Mouse (Mus musculus) lung, embryonic 15.5 days (tissue): Measurements from ENCODE around the gene Dock7. TPM values are rescaled to one million over a fixed set of nuclear protein-coding genes. Genes with fewer than 3 reads are reported as not detected.

ENCODE experiments used
- ATAC-seq: fragments of 200-750 bp; cut with Nextera tagmentation; 2 replicates; pipeline ENCODE4 v1.8.0; 2017; ENCODE audit warnings: moderate number of reproducible peaks, borderline replicate concordance; ENCODE audit not compliant: low FRiP score, low TSS enrichment; ENCODE audit errors: extremely low read depth
- H3K27ac ChIP-seq: fragments of 300-500 bp; sonication (generic); 2 replicates; pipeline ENCODE4 v1.5.1; 2015; ENCODE audit warnings: moderate library complexity, mild to moderate bottlenecking, inconsistent platforms
- H3K27me3 ChIP-seq: fragments of 300-500 bp; sonication (generic); 2 replicates; pipeline ENCODE4 v1.6.1; 2015; ENCODE audit warnings: inconsistent platforms
- H3K36me3 ChIP-seq: fragments of 300-500 bp; sonication (generic); 2 replicates; pipeline ENCODE4 v1.6.1; 2015; ENCODE audit warnings: inconsistent platforms
- H3K4me1 ChIP-seq: fragments of 300-500 bp; sonication (generic); 2 replicates; pipeline ENCODE4 v1.6.1; 2015; ENCODE audit warnings: inconsistent platforms
- H3K4me2 ChIP-seq: fragments of 300-500 bp; sonication (generic); 2 replicates; pipeline ENCODE4 v1.6.1; 2015; ENCODE audit warnings: inconsistent platforms, mild to moderate bottlenecking, moderate library complexity
- H3K4me3 ChIP-seq: fragments of 300-500 bp; sonication (generic); 2 replicates; pipeline ENCODE4 v1.5.1; 2015; ENCODE audit warnings: mild to moderate bottlenecking, inconsistent platforms
- H3K9ac ChIP-seq: fragments of 300-500 bp; sonication (generic); 2 replicates; pipeline ENCODE4 v1.6.1; 2015; ENCODE audit warnings: inconsistent platforms
- H3K9me3 ChIP-seq: fragments of 300-500 bp; sonication (generic); 2 replicates; pipeline ENCODE4 v1.6.1; 2016; ENCODE audit warnings: inconsistent platforms
- WGBS: fragments of 180-500 bp; shearing (Covaris S2); methylation state at CpG from one replicate; pipeline ENCODE4 v1.1.7; 2015; 5-methylcytosine and 5-hydroxymethylcytosine counted together
- polyA plus RNA-seq: library from polyadenylated mRNA; unstranded; fragments of >200 nt; fragmentation: Nextera tagmentation; extraction: Ambion mirVana; gene quantifications from 2 replicates; pipeline ENCODE4 v1.2.1, GENCODE M21; 2015

Dock7 gene
- polyA plus RNA-seq, 1 experiment from 2014 or later: 50.4 TPM

GRCm38 (mm10) chr4:99068806-99069205, 51.9 kb downstream of the Dock7 start:
- Histone ChIP-seq H3K9me3 (no peaks in the 10 kb centered on the region), H3K4me2 (no peak overlapping the region), H3K4me1 (no peaks in the 10 kb centered on the region), H3K27me3 (no peaks in the 10 kb centered on the region), H3K36me3 (peaks cover 44% of the 10 kb centered on the region), H3K4me3 (no peak overlapping the region), H3K27ac (no peak overlapping the region), H3K9ac (no peak overlapping the region)
- WGBS: 79% methylated on average over 6 of the region's 6 CpGs
- ATAC-seq: no peak

GRCm38 (mm10) chr4:99064524-99064923, 56.2 kb downstream of the Dock7 start:
- no peaks in the 10 kb centered on the region for H3K9me3 ChIP-seq
- ATAC-seq: no peak

GRCm38 (mm10) chr4:99048581-99048980, 72.1 kb downstream of the Dock7 start:
- WGBS: 72% methylated on average over 2 of the region's 2 CpGs
- Histone ChIP-seq H3K4me3 (no peak overlapping the region), H3K36me3 (peaks cover 13% of the 10 kb centered on the region), H3K4me2 (no peak overlapping the region), H3K27ac (no peak overlapping the region), H3K9ac (no peak overlapping the region), H3K4me1 (no peaks in the 10 kb centered on the region), H3K27me3 (no peaks in the 10 kb centered on the region), H3K9me3 (no peaks in the 10 kb centered on the region)
- no peak for ATAC-seq

More at GRCm38 (mm10) chr4:99064524-99064923, 56.2 kb downstream of the Dock7 start:
- no peak overlapping the region for H3K4me2 ChIP-seq
- no peak overlapping the region for H3K9ac ChIP-seq
- H3K4me3 ChIP-seq: no peak overlapping the region
- no peaks in the 10 kb centered on the region for H3K27me3 ChIP-seq
- WGBS: 57% methylated on average over 5 of the region's 5 CpGs
- no peak overlapping the region for H3K27ac ChIP-seq
- peaks cover 19% of the 10 kb centered on the region for H3K36me3 ChIP-seq
- no peaks in the 10 kb centered on the region for H3K4me1 ChIP-seq

DNA sequence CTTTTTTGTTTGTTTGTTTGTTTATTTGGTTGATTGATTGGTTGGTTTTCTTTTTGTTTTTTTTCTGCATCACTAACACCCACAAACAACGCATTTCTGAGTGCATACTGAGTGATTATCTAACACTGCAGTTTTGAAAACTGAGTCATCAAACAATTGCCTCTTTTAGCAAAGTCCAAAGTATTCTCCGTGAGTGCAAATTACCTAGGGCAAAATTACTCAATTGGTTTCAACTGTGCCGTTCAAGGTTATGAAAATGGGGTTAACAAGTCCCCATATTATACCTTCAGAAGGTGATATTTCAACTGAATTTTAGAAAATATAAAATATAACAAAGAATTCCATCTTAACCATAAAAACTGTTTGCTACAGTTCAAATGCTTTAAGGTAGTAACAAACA, 74.2 kb downstream of the Dock7 start:
- Histone ChIP-seq H3K27me3 (no peaks in the 10 kb centered on the region), H3K4me1 (no peaks in the 10 kb centered on the region), H3K4me2 (no peak overlapping the region), H3K4me3 (no peak overlapping the region), H3K27ac (no peak overlapping the region), H3K36me3 (peaks cover 30% of the 10 kb centered on the region), H3K9me3 (no peaks in the 10 kb centered on the region), H3K9ac (no peak overlapping the region)
- 84% methylated on average over 3 of the region's 3 CpGs for WGBS
- ATAC-seq: no peak

- no peaks in the 10 kb centered on the region for H3K27me3 ChIP-seq
- no peaks in the 10 kb centered on the region for H3K9me3 ChIP-seq
- 62% methylated on average over 3 of the region's 3 CpGs for WGBS
- H3K4me3 ChIP-seq: no peak overlapping the region
- no peak overlapping the region for H3K9ac ChIP-seq
- no peak for ATAC-seq
- H3K4me2 ChIP-seq: no peak overlapping the region
- no peaks in the 10 kb centered on the region for H3K4me1 ChIP-seq
- H3K27ac ChIP-seq: no peak overlapping the region
- peaks cover 35% of the 10 kb centered on the region for H3K36me3 ChIP-seq
These were observed 75.9 kb downstream of the Dock7 start for GRCm38 (mm10) chr4:99044854-99045253.

GRCm38 (mm10) chr4:99032921-99033320, 87.8 kb downstream of the Dock7 start:
- Histone ChIP-seq H3K36me3 (no peaks in the 10 kb centered on the region), H3K4me1 (no peaks in the 10 kb centered on the region), H3K9me3 (no peaks in the 10 kb centered on the region), H3K27ac (no peak overlapping the region), H3K4me2 (no peak overlapping the region), H3K9ac (no peak overlapping the region), H3K4me3 (no peak overlapping the region), H3K27me3 (no peaks in the 10 kb centered on the region)
- WGBS: 61% methylated on average over 4 of the region's 4 CpGs
- ATAC-seq: no peak

DNA sequence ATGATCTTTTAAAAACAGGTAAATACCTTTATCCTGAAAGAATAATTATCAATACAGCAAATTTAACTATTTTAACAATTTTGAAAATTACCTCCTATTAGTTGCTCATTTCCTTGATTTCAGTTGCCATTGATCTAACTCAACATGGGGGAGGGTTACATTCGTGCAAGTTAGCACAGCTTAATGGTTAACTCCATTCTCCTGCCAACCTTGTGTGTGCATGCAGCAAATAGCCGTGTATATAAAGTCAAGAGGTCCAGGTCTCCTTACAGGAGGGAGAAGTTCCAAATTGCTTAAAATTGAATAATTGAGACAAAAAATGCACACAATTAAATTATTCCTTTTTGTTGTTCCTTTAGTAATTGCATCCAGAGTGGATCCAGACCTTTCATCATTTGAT, 90.0 kb downstream of the Dock7 start, which contains the start of gene Angptl3:
Gene Angptl3 (plus strand): TSS at position 269 of the 400 bp plus-strand sequence.
- Histone ChIP-seq H3K9me3 (no peaks in the 10 kb centered on the region), H3K36me3 (no peaks in the 10 kb centered on the region), H3K4me1 (no peaks in the 10 kb centered on the region), H3K27me3 (no peaks in the 10 kb centered on the region), H3K4me2 (no peak within 1 kb of the TSS), H3K4me3 (no peak within 1 kb of the TSS), H3K27ac (no peak within 1 kb of the TSS), H3K9ac (no peak within 1 kb of the TSS)
- no peak for ATAC-seq
- WGBS: 62% methylated on average over 2 of the region's 2 CpGs

GRCm38 (mm10) chr4:99028377-99028776, 92.3 kb downstream of the Dock7 start:
- Histone ChIP-seq H3K36me3 (no peaks in the 10 kb centered on the region), H3K4me1 (no peaks in the 10 kb centered on the region), H3K27me3 (no peaks in the 10 kb centered on the region), H3K9ac (no peak overlapping the region), H3K4me3 (no peak overlapping the region), H3K27ac (no peak overlapping the region), H3K4me2 (no peak overlapping the region), H3K9me3 (no peaks in the 10 kb centered on the region)
- 69% methylated on average over 5 of the region's 5 CpGs for WGBS
- ATAC-seq: no peak

GRCm38 (mm10) chr4:99022221-99022620, 98.5 kb downstream of the Dock7 start:
- 92% methylated on average over 8 of the region's 8 CpGs for WGBS
- ATAC-seq: no peak

DNA sequence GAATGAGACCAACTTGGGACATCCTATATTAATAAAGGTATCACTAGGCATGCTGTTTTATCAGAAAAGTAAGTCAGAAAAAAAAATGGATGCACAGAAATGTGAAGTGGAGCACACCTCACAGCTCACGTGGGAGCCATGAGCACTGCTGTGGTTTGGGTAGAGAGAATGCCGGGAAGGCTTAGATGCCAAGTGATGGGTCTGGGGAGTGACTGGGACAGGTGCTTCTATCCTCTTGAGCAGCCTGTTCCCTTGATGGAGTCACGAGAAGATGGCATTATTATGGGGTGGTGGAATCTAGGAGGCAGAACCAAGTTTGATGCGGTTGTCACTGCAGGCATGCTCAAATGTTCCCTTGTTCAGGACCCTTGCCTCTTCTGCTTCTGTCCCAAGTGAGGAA, 109.7 kb downstream of the Dock7 start:
- 91% methylated on average over 4 of the region's 4 CpGs for WGBS
- H3K4me1 ChIP-seq: no peaks in the 10 kb centered on the region
- H3K9ac ChIP-seq: no peak overlapping the region
- ATAC-seq: no peak
- no peaks in the 10 kb centered on the region for H3K27me3 ChIP-seq
- no peaks in the 10 kb centered on the region for H3K9me3 ChIP-seq
- H3K27ac ChIP-seq: no peak overlapping the region
- no peak overlapping the region for H3K4me2 ChIP-seq
- peaks cover 48% of the 10 kb centered on the region for H3K36me3 ChIP-seq
- H3K4me3 ChIP-seq: no peak overlapping the region

More at GRCm38 (mm10) chr4:99022221-99022620, 98.5 kb downstream of the Dock7 start:
- no peak overlapping the region for H3K27ac ChIP-seq
- H3K4me1 ChIP-seq: no peaks in the 10 kb centered on the region
- H3K4me2 ChIP-seq: no peak overlapping the region
- H3K27me3 ChIP-seq: no peaks in the 10 kb centered on the region
- no peak overlapping the region for H3K9ac ChIP-seq
- no peak overlapping the region for H3K4me3 ChIP-seq
- no peaks in the 10 kb centered on the region for H3K9me3 ChIP-seq
- H3K36me3 ChIP-seq: peaks cover 4% of the 10 kb centered on the region; the same call in 1 of the 2 replicates

- WGBS: 68% methylated on average over 2 of the region's 2 CpGs
These were observed 114.4 kb downstream of the Dock7 start for GRCm38 (mm10) chr4:99006319-99006718.

GRCm38 (mm10) chr4:99005574-99005973, 115.1 kb downstream of the Dock7 start:
- ATAC-seq: no peak
- Histone ChIP-seq H3K9ac (no peak overlapping the region), H3K36me3 (peaks cover 30% of the 10 kb centered on the region), H3K4me1 (no peaks in the 10 kb centered on the region), H3K27ac (no peak overlapping the region), H3K27me3 (no peaks in the 10 kb centered on the region), H3K4me3 (no peak overlapping the region), H3K4me2 (no peak overlapping the region), H3K9me3 (no peaks in the 10 kb centered on the region)
- 95% methylated on average over 2 of the region's 2 CpGs for WGBS

More at GRCm38 (mm10) chr4:99006319-99006718, 114.4 kb downstream of the Dock7 start:
- no peak for ATAC-seq
- Histone ChIP-seq H3K27ac (no peak overlapping the region), H3K4me2 (no peak overlapping the region), H3K4me3 (no peak overlapping the region), H3K9ac (no peak overlapping the region), H3K4me1 (no peaks in the 10 kb centered on the region), H3K36me3 (peaks cover 34% of the 10 kb centered on the region), H3K9me3 (no peaks in the 10 kb centered on the region), H3K27me3 (no peaks in the 10 kb centered on the region)

DNA sequence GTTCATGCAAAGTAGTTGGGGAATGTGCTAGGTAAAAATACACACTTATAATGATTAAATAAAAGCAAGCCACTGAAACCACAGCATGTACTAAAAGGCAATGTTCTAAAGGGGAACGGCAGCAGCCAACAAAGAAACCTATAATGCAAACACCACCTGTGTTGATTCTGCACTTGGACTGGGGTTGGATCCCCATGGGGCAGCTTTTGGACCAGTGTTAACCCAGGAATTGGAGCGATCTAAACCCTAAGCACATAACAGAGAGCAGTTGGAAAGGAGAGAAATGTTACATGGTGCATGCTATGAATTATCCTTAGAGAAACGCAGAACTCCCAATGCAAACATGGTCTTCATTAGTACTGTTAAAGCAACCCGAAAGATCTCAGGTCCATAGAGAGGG, 127.2 kb downstream of the Dock7 start:
- H3K4me1 ChIP-seq: no peaks in the 10 kb centered on the region
- no peak overlapping the region for H3K9ac ChIP-seq
- 76% methylated on average over 4 of the region's 4 CpGs for WGBS
- no peaks in the 10 kb centered on the region for H3K27me3 ChIP-seq
- H3K27ac ChIP-seq: no peak overlapping the region
- peaks cover 19% of the 10 kb centered on the region for H3K36me3 ChIP-seq
- H3K9me3 ChIP-seq: no peaks in the 10 kb centered on the region
- ATAC-seq: no peak
- H3K4me2 ChIP-seq: no peak overlapping the region
- H3K4me3 ChIP-seq: no peak overlapping the region
